Mouse (Mus musculus) liver, adult 2 months (tissue): ENCODE measurements around the gene Ehmt2. TPM values are rescaled to one million over a fixed set of nuclear protein-coding genes. Genes with fewer than 3 reads are reported as not detected.

Experiments used
- DNase-seq: peaks from one replicate; pipeline ENCODE4 v3.0.0-alpha.2; 2011; ENCODE audit warnings: low read depth, low spot score; ENCODE audit errors: extremely low read depth
- H3K27ac ChIP-seq: fragments of 200-500 bp; replicated peaks from 2 replicates; pipeline ENCODE4 v1.5.1; 2012; ENCODE audit warnings: low read depth, mild to moderate bottlenecking, control low read depth, inconsistent platforms, low read length; ENCODE audit not compliant: insufficient read depth
- H3K27me3 ChIP-seq: fragments of 200-500 bp; 2 replicates; pipeline ENCODE4 v1.6.1; 2012; ENCODE audit warnings: mild to moderate bottlenecking, moderate library complexity, low read length, inconsistent platforms; ENCODE audit not compliant: control insufficient read depth, insufficient read depth
- H3K36me3 ChIP-seq: fragments of 200-500 bp; 2 replicates; pipeline ENCODE4 v1.6.1; 2012; ENCODE audit warnings: low read length, inconsistent platforms; ENCODE audit not compliant: control insufficient read depth, insufficient read depth
- H3K4me1 ChIP-seq: fragments of 200-500 bp; 2 replicates; pipeline ENCODE4 v1.6.1; 2011; ENCODE audit warnings: low read length; ENCODE audit not compliant: control insufficient read depth, insufficient read depth
- H3K4me3 ChIP-seq: fragments of 200-500 bp; 2 replicates; pipeline ENCODE4 v1.5.1; 2011; ENCODE audit warnings: low read depth, mild to moderate bottlenecking, control low read depth, low read length, moderate library complexity; ENCODE audit not compliant: insufficient read depth
- H3K79me2 ChIP-seq: fragments of 200-500 bp; 2 replicates; pipeline ENCODE4 v1.6.1; 2012; ENCODE audit warnings: inconsistent platforms, mild to moderate bottlenecking, low read length, moderate library complexity; ENCODE audit not compliant: control insufficient read depth, insufficient read depth
- H3K9ac ChIP-seq: fragments of 200-500 bp; 2 replicates; pipeline ENCODE4 v1.6.1; 2012; ENCODE audit warnings: low read depth, mild to moderate bottlenecking, control low read depth, inconsistent platforms, low read length
- CTCF ChIP-seq: fragments of 200-500 bp; IDR thresholded peaks from 2 replicates; pipeline ENCODE4 v1.5.1; 2011; ENCODE audit warnings: low read depth, low read length, control low read depth
- POLR2A ChIP-seq: fragments of 200-500 bp; IDR thresholded peaks from 2 replicates; pipeline ENCODE4 v1.6.1; 2011; ENCODE audit warnings: low read length, control low read depth; ENCODE audit not compliant: insufficient read depth; ENCODE audit errors: extremely low read depth
- WGBS: fragments of 180-500 bp; shearing (Covaris S2); methylation state at CpG from one replicate; pipeline ENCODE4 v1.1.7; 2018; 5-methylcytosine and 5-hydroxymethylcytosine counted together
- polyA plus RNA-seq: library from polyadenylated mRNA; depleted of rRNA; stranded (reverse); fragments of >200 nt; gene quantifications from 2 replicates; pipeline ENCODE4 v1.2.3, GENCODE M21; 2012
- total RNA-seq: library from RNA; depleted of rRNA; stranded (reverse); fragments of >200 nt; gene quantifications from 2 replicates; pipeline ENCODE4 v1.2.3, GENCODE M21; 2014

The Ehmt2 gene
- total and polyA plus RNA-seq, 2 experiments, result 45.2 to 103 TPM

DNA sequence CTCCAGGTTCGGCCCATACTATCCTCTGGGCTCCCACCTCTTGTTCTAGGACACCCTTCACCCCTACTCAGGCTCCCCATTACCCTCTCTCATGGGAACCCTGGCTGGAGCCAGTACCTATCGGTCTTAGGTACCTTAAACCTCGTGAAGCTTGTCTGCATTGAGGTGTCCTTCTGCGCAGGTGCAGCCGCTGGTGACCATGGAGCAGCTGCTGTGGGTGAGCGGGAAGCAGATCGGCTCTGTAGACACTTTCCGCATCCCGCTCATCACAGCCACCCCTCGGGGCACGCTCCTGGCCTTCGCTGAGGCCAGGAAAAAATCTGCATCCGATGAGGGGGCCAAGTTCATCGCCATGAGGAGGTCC, 33.4 kb downstream of the Ehmt2 start:
- peak overlapping the region; percentile 83 for H3K9ac ChIP-seq
- no peaks in the 10 kb centered on the region; the same call in 1 of the 2 replicates for H3K36me3 ChIP-seq
- no peak for TF ChIP-seq POLR2A
- no peak for TF ChIP-seq CTCF
- peaks cover 7% of the 10 kb centered on the region; the same call in 1 of the 2 replicates for H3K79me2 ChIP-seq
- DNase-seq, result no peak
- 3% methylated on average over 14 of the region's 14 CpGs for WGBS
- peak overlapping the region; percentile 78 for H3K4me3 ChIP-seq
- peaks cover 16% of the 10 kb centered on the region for H3K4me1 ChIP-seq
- peak overlapping the region; percentile 53; the same call in 1 of the 2 replicates for H3K27ac ChIP-seq
- no peaks in the 10 kb centered on the region for H3K27me3 ChIP-seq

GRCm38 (mm10) chr17:34932287-34932686, 34.0 kb downstream of the Ehmt2 start:
- Histone ChIP-seq H3K27ac (no peak overlapping the region), H3K4me3 (peak overlapping the region; percentile 78; the same call in 1 of the 2 replicates), H3K27me3 (no peaks in the 10 kb centered on the region), H3K79me2 (peaks cover 7% of the 10 kb centered on the region; the same call in 1 of the 2 replicates), H3K36me3 (no peaks in the 10 kb centered on the region; the same call in 1 of the 2 replicates), H3K4me1 (peaks cover 16% of the 10 kb centered on the region), H3K9ac (peak overlapping the region; percentile 83; the same call in 1 of the 2 replicates)
- TF ChIP-seq POLR2A, result no peak
- 64% methylated on average over 8 of the region's 8 CpGs for WGBS
- DNase-seq, result no peak

DNA sequence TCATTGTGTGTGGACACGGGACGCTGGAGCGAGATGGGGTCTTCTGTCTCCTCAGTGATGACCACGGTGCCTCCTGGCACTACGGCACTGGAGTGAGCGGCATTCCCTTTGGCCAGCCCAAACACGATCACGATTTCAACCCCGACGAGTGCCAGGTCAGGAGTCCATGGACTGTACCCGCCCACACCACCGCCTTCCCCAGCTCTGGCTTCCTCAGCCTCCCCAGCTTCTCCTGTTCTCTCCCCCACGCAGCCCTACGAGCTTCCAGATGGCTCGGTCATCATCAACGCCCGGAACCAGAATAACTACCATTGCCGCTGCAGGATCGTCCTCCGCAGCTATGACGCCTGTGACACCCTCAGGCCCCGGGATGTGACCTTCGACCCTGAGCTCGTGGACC, 35.8 kb downstream of the Ehmt2 start:
- peak overlapping the region; percentile 37 for H3K4me3 ChIP-seq
- H3K36me3 ChIP-seq, result no peaks in the 10 kb centered on the region; the same call in 1 of the 2 replicates
- WGBS, result 20% methylated on average over 24 of the region's 24 CpGs
- TF ChIP-seq CTCF (no peak), POLR2A (no peak)
- no peaks in the 10 kb centered on the region for H3K27me3 ChIP-seq
- DNase-seq, result peak; percentile 74
- H3K79me2 ChIP-seq, result peaks cover 7% of the 10 kb centered on the region; the same call in 1 of the 2 replicates
- H3K9ac ChIP-seq, result peak overlapping the region; percentile 17
- H3K27ac ChIP-seq, result no peak overlapping the region
- H3K4me1 ChIP-seq, result peaks cover 16% of the 10 kb centered on the region

GRCm38 (mm10) chr17:34934830-34935229, 36.6 kb downstream of the Ehmt2 start:
- Histone ChIP-seq H3K27ac (no peak overlapping the region), H3K9ac (no peak overlapping the region)
- no peak for DNase-seq

GRCm38 (mm10) chr17:34937960-34938505, 39.8 kb downstream of the Ehmt2 start:
- Histone ChIP-seq H3K27ac (no peak overlapping the region), H3K4me1 (peaks cover 10% of the 10 kb centered on the region), H3K79me2 (no peaks in the 10 kb centered on the region), H3K36me3 (no peaks in the 10 kb centered on the region; the same call in 1 of the 2 replicates), H3K9ac (no peak overlapping the region), H3K27me3 (no peaks in the 10 kb centered on the region), H3K4me3 (no peak overlapping the region)
- TF ChIP-seq CTCF (no peak), POLR2A (no peak)
- WGBS, result 54% methylated on average over 6 of the region's 6 CpGs
- DNase-seq, result peak; percentile 46

More at GRCm38 (mm10) chr17:34934830-34935229, 36.6 kb downstream of the Ehmt2 start:
- WGBS, result 38% methylated on average over 8 of the region's 8 CpGs
- Histone ChIP-seq H3K4me1 (peaks cover 16% of the 10 kb centered on the region), H3K36me3 (no peaks in the 10 kb centered on the region; the same call in 1 of the 2 replicates), H3K27me3 (no peaks in the 10 kb centered on the region), H3K79me2 (peaks cover 7% of the 10 kb centered on the region; the same call in 1 of the 2 replicates), H3K4me3 (no peak overlapping the region)
- TF ChIP-seq CTCF (no peak), POLR2A (no peak)
